Mouse (Mus musculus) spleen, postnatal 4 days (tissue): Measurements from ENCODE around the gene Kat2b.
"Not testable (repeated sequence)": the region's sequence is repeated elsewhere in the genome, so short reads cannot be mapped to it uniquely, and the experiment has no call there.

Experiments used
- DNase-seq, 2 experiments: peaks; one replicate each; pipeline ENCODE4 v3.0.0; 2022; ENCODE audit warnings: low spot score in 2 of 2

The Kat2b gene

DNA sequence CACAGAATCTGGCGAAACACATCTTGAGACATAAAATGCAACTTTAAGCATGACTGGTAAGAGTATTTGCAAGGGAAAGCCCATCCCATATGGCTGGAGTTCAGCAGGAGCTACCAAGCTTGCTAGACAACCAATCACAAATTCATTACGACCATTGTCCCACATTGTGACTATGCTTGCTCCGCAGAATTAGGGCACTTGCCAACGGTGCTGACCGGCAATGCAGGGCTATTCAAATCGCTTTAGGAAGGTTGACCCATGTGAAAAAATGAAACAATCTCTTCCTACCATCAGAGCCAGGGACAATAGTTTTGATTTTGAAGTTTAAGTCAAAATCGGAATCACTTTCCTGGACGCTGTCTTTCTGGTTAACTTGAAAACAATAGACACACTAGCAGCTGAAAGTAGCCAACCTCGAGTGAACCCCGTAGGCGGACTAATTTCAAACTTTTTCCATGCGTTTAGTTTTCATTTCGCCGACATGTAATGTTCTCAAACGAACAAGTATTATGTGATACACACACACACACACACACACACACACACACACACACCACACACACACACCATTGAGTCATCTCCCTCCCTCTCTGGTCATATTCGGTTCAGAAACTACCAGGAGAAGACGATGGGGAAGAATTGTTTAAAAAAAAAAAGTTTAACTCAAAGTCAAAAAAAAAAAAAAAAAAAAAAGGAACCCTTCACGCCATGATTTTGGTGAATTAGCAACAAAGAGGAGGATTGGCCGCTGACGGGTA lies at the start of gene Kat2b:
Kat2b (plus strand) TSS at position 701 of the 758 bp plus-strand sequence.
- no peak for DNase-seq

DNA sequence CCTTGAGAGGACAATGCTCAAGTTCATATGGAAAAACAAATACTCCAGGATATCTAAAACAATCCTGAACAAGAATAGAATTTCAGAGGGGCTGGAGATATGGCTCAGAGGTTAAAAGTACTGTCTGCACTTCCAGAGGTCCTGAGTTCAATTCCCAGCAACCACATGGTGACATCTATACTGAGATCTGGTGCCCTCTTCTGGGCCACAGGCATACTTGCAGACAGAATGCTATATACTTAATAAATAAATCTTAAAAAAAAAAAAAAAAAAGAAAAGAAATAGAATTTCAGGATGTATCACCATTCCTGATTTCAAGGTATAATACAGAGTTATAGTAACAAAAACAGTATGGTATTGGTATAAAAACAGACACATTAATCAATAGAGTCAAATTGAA lies 47.3 kb upstream of the Kat2b start:
- DNase-seq = no peak

DNA sequence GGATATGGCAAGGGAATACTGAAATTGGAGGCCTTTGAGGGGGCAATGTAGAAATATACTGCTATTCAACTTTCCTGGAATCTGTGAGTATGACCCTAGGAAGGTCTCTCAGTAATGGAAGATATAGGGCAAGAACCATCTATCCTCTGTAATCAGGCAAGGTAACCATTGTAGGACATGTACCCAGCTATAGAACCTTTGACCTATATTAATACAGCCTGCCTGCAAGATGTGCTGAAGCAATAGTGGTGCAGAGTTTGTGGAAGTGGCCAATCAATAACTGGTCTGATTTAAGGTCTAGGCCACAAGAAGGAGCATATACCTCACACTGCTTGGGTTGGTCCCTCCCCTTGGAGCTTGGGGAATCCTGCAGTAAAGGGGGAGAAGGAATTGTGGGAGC lies 46.2 kb upstream of the Kat2b start:
- no peak for DNase-seq

DNA sequence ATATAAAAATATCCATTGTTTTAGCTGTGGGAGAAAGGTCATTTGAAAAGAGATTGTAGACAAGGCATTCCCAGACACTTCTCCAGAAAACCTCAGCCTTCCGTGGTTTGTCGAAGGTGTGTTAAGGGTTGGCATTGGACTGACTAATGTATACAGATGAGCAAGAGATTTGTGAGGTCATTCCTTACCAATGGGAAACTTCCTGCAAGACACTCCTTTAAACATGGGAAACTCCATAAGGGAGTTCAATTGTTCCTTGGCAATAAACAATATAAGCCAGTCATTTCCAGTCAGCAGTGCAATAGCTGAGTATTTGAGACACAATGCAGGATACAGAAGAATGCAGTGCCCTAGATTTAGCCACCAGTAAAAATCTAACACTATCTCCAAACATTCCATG lies 38.6 kb upstream of the Kat2b start:
- DNase-seq = no peak

DNA sequence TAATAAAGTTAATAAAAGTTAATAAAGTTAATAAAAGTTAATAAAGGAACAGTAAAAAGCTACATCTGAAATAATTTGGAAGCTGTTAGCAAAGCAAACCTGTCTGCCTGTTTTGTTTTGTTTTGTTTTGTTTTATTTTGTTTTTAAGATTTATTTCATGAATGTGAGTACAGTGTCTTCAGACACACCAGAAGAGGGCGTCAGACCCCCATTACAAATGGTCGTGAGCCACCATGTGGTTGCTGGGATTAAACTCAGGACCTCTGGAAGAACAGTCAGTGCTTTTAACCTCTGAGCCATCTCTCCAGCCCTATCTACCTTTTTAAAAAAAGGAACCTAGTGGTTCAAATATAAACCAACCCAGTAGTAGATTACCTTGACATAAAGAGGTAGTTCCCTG lies 35.5 kb upstream of the Kat2b start:
- no peak for DNase-seq

DNA sequence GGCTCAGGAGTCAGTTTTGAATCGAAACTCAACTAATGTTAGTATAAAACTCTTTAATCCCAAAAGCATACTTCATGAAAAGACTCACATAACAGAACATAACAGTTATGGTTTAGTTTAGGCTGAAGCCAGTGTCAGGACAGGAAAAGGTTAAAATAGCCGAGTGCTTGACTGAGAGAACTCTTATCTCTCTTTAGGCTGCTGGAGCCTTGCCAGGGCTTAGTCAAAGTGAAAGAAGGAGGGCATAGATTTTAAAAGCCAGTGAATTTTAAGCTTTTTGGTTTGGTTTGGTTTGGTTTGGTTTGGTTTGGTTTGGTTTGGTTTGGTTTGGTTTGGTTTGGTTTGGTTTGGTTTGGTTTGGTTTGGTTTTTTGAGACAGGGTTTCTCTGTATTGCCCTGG lies 34.2 kb upstream of the Kat2b start:
- no peak for DNase-seq

DNA sequence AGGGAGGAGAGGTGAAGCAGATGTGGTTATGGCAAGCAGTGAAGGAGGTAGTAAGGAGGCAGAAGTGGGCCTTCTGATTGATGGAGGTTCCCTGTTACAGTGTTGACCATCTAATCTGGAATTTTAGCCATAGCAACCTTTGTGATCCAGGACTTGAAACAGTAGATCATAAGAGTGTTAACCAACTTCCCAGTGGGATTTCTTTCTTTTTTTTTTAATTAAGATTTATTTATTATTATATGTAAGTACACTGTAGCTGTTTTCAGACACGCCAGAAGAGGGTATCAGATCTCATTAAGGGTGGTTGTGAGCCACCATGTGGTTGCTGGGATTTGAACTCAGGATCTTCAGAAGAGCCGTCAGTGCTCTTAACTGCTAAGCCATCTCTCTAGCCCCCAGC lies 27.3 kb upstream of the Kat2b start, which contains the start of gene Pp2d1:
Pp2d1 (minus strand) TSS at position 101 of the 400 bp plus-strand sequence.
- not testable (repeated sequence) for DNase-seq

DNA sequence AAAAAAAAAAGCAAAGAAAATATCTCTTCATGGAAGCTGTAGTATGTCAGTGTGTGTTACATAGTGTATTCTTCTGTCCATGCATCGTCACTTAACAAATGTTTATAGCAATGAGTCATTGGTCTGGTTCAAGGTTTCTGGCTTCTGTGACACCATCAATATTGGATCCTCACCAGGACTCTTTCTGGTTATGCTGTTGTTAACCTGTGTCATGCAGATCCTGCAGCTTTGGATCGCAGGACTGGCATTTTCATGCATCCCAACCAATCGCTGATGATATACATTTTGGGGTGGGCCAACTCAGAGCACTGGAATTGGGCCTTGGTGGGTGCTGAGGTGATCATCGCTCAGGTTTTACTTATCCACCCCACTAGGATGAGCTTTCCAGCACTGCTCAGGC lies 24.1 kb upstream of the Kat2b start:
- no peak for DNase-seq

DNA sequence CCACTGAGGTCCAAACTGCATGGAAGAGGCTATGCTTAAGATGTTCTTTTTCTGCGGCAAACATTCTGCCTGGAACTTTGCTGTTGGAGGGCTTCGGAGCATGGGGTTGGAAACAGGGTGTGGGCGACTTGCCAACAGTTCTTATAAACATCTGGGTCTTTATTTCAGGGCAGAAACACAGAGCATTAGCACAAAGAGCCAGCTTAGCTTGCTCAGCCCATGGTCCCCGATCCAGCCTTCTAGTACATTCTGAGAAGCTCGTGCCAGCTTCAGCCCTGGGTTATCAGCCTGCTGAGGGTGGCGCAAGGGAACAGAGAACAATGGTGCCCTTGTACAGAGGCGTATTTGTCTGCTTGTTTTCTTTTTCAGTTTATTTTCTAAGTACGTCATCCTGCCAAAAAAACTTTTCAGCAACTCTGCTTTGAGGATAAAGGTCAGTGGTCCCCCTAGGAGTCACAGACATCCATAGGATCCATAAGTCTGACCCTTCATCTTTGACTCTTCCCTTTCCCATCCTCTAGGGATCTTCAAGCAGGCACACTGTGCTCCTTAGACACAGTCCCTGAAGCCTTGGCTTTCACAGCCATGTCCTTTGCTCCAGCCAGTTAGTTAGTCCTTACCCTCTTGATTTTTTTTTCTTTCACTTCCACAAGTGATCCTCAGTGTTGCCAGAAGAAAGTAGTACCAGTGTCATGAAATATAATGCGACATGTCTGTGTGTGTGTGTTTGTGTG lies 22.9 kb upstream of the Kat2b start:
- DNase-seq = no peak

DNA sequence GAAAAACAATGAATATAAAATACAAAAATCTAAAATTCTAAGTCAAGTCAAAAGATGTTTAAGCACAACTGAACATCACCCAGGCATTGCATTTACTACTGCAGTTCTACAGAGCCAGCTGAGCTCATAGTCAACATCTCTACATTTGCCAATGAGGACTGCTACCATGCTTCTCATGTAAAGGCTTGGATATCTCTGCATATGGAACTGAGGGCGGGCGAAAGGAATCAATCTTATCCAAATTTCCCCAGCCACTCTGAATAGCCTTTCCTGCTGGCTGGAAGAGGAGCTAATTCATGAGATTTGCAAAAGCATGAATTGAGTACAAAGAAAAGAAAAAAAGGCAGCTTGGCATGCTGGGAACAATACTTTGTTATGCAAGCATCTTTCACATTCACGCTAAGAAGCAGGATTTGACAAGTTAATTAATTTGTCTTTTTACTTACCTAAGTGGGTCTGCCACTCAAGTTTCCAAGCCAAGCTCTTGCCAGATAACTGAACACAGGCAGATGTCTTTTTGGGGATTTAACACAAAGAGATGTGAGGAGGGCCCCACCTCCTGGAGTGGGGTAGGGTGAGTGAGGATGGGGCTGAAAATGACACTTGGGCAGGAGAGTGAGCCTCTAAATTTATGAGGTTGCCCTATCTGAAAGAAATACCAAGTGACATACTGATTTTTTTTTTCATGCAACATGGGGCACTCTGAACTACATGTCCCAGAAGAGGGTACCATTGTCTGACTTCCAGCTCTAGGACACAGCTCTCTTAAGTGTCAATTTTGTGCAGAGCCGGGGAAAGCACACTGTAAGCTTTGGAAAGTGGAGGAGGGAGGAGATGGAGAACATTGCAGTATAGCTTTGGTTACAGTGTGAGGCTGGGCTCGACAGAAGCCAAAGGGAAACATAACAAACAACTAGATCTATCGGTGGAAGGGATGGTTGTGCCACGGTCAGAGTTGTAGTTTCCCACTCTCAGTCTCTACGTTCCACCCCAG lies 15.1 kb upstream of the Kat2b start:
- no peak for DNase-seq

DNA sequence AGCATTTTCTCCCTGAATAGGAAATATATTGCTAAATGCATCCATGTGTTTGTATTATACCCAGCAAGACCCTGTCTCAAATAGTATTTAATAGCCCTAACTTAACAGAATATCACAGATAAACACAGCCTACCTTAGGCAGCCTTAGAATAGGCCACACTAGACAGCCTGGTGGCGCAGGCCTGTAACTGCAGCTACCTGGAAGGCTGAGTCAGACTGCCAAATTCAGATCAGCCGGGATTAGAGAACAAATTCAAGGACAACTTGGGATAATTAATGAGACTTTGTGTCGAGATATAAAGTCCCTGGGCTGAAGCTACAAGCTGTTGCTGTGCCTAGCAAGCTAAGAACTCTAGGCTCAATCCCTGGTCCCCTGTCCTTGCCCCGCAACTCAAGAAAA lies 12.6 kb upstream of the Kat2b start:
- DNase-seq = peak; percentile 48 to 69

DNA sequence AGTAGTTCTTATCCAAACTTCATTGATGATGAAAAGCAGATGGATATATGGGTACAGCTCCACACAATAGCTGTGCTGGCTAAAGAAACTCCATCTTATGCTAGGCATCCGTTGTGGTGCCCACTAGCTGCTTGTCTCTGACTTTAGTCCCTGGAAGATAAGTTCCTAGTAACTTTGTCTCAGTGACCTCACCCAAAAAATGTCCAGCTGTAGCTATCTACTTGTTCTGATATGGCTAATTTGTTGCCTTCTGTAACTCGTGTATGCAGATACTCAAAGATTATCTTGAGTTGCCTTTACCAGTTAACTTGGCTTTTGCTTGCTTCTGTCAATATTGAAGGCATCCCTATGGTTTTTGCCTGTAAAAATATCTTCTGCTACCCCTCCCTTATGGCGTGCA lies 11.8 kb upstream of the Kat2b start:
- DNase-seq = no peak

DNA sequence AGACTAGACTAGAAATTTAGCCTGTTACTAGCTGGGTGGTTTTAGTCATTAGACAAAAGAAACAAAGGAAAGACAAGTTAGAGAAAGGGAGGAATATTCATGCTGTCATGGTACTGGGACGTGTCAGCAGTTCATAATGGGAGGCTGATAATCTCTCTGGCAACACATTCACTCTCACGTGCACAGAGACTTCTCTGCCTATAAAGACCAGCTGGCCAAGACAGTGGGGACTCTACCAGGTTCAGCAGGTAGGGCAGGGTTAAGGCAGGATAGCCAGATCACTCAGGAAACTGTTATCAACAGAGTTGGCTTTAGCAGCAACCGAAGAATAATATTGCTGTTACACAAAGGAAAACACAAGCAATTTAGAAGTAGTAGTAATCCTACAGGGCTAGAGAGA lies 9.2 kb upstream of the Kat2b start:
- DNase-seq = no peak

DNA sequence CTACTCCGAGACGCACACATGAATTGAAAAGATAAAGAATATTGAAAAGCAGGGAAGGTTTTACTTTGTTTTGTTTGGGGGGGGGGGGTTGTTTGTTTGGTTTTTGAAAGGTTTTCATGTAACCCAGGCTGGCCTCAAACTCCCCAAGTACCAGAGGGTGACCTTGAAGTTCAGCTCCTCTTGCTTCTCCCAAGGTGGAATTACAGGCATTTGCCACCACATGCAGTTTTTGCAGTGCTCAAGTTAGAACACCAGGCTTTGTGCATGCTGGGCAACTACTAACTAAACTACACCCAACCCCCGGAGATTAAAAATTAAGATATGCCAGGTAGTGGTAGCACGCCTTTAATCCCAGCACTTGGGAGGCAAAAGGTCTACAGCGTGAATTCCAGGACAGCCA lies 7.0 kb upstream of the Kat2b start:
- DNase-seq = no peak

DNA sequence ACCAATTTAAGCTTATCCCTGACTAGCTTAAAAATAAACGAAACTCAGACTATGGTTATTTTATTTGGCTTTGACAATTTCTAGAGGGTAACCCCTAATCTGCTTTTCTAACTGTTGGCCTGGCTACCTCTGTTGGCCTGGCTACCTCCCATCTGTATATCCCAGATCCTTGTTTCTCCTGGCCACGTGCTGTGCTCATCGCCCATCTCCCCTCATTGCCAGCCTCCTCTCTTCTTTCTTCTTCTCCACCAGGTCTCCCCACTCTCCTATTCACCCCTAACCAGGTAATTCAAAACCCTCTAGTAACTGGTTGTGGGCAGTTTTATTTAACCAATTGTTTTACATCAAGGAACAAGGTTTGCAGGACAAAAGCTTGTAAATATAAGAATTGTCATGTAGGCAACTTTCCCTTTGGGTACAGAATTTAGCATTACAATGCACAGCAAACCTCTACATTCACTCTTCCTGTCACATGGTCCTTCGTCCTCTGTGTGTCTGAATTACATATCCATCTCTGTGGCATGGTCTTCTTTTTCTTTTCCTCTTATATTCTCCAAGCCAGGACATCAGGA lies 5.1 kb upstream of the Kat2b start:
- DNase-seq = no peak

DNA sequence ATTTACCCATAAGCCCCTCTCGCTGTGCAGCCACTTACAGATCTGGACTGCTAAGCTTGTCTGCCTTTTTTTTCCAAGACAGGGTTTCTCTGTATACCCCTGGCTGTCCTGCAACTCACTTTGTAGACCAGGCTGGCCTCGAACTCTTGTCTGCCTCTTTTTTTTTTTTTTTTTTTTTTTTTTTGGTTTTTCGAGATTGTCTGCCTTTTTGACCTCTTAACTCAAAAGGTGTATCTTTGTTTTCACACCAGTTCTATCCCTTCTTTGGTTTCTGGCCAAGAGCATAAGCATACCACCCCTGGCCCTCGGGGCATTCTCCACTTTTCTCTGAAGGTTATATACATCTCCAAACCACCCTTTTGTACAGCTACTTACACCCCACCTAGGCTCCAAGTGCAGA lies 1.8 kb upstream of the Kat2b start:
- no peak for DNase-seq

DNA sequence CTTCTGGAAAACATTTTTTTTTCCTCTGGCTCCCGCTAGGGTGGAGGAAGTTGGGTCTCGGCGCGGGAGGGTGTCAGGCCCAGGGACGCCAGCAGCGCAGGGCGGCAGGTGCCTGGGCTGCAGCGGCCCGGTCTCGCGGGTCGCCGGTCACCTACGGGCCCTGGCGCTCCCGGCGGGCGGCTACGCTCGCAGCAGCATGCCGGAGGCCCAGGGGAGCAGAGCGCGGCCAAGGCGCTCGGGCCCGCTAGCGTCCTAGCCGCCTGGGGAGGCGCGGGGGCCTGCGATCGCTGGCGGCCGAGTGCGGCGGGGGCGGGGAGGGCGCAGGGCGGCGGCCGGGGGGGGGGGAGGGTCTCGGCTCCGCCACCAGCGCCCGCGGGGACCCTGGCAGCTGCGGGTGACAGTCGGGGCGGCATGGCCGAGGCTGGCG lies 271 bp downstream of the Kat2b start:
- DNase-seq = peak in 1 of 2 experiments; percentile 75

DNA sequence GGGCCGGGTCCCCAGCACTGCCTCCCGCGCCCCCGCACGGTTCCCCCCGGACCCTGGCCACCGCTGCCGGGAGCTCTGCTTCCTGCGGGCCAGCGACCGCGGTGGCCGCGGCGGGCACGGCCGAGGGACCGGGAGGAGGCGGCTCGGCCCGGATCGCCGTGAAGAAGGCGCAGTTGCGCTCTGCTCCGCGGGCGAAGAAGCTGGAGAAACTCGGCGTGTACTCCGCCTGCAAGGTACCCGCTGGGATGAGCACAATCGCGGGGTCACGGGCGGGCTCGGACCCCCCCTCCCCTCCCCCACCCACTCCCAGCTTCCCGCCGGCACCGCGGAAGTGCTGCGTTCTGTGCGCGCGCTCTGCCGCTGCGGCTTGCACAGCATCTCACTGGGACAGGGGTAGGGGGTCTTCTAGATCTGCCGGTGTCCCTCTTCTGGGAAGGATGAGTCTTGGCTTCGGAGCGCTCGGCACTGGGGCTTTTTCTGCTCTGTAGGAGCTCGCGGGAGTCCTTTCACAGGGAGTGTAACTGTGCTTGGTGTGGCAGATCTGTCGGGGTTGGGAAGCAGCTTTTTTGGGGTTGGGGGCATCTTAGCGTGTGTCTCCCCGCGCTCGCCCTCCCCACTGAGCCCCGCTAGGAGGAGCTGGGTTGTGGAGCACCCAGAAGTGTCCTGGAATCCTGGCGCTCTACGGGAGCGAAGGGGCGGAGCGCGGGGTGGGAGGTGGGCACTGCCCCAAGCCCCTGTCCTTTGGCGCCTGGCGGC lies 863 bp downstream of the Kat2b start:
- peak; percentile 56 to 87 for DNase-seq

DNA sequence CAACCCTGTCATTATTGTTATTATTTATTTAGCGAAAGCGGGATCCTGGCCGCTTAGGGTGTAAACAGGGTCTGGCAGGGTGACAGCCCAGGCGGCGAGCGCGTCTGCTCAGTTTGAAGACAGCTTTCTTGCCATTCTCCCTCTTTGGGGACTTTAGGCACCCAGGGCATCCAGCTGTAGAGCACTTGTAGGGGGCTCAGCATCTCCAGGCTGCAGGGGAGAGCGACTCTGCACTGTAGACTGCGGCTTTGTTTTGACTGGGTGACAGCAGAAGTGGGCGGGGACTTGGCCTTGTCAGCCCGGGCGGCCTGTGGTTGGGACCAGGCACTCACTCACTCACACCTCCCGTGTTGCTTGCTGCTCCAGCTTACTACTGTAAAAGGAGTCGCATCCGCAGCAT lies 1.5 kb downstream of the Kat2b start:
- peak; percentile 89 to 93 for DNase-seq

DNA sequence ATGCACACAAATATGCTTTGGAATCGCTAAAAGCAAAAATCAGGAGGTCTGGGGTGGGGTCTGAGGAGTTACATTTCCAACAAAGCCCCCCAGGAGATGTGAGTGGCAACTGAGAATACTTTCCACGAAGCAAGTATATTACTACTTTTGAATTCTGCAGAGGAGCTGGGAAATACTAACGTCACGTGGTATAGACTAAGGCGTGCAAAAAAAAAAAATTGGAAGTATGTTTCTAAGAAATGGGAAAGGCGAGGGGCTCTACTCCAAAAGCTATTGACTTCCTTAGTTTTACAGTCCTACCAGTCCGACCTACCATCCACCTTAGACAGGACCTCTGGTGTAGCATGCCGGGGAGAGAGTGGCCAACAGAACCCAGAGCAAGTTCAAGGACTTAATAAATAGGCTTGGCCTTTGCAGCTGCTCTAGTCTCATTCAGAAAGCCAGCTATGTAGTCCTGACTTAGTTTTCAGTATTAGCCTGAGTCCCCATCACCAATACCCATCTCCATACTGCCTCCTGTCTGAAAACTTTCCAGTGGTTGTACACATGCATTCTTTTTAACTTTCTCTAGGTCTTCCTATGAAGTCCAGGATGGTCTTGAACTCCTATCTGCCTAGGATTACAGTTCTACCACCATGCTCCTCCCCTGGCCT lies 2.2 kb downstream of the Kat2b start:
- no peak for DNase-seq
